Mouse (Mus musculus) C2C12 (cell line): ENCODE results near the gene Mprip.

ENCODE experiments used
- CEBPB ChIP-seq: IDR thresholded peaks from one replicate; pipeline ENCODE4 v1.6.1; 2011; ENCODE audit warnings: low read depth, mild to moderate bottlenecking, control low read depth, moderate library complexity
- CTCF ChIP-seq: IDR thresholded peaks from one replicate; pipeline ENCODE4 v1.5.1; 2011; ENCODE audit not compliant: control insufficient read depth, insufficient read depth, insufficient read length
- FOSL1 ChIP-seq: IDR thresholded peaks from one replicate; pipeline ENCODE4 v1.8.0; 2011; ENCODE audit warnings: mild to moderate bottlenecking, low read length; ENCODE audit not compliant: poor library complexity, insufficient read depth, severe bottlenecking
- MAX ChIP-seq: IDR thresholded peaks from one replicate; pipeline ENCODE4 v1.6.1; 2011; ENCODE audit warnings: mild to moderate bottlenecking, control low read depth
- MYOD1 ChIP-seq: IDR thresholded peaks from one replicate; pipeline ENCODE4 v1.6.1; 2011; ENCODE audit warnings: low read depth; ENCODE audit not compliant: control insufficient read depth, insufficient read length
- MYOG ChIP-seq: IDR thresholded peaks from one replicate; pipeline ENCODE4 v1.6.1; 2011; ENCODE audit not compliant: control insufficient read depth, insufficient read length; ENCODE audit errors: extremely low read depth
- USF1 ChIP-seq: IDR thresholded peaks from one replicate; pipeline ENCODE4 v1.6.1; 2011; ENCODE audit warnings: low read depth, mild to moderate bottlenecking, control low read depth, moderate library complexity

- TF ChIP-seq CTCF (no peak), USF1 (no peak), CEBPB (no peak), MYOG (no peak), FOSL1 (no peak), MAX (no peak), MYOD1 (no peak)
These were observed 113.4 kb downstream of the Mprip start for GRCm38 (mm10) chr11:59774522-59774921.
